Mouse (Mus musculus) forebrain, postnatal 0 days (tissue): ENCODE measurements around the gene Fgd4. TPM values are rescaled to one million over a fixed set of nuclear protein-coding genes. Genes with fewer than 3 reads are reported as not detected.
"Not testable (repeated sequence)": the region's sequence is repeated elsewhere in the genome, so short reads cannot be mapped to it uniquely, and the experiment has no call there.

ENCODE experiments used
- ATAC-seq: fragments of 200-750 bp; cut with Nextera tagmentation; 2 replicates; pipeline ENCODE4 v1.8.0; 2017; ENCODE audit warnings: mild to moderate bottlenecking, moderate library complexity
- DNase-seq: peaks from one replicate; pipeline ENCODE4 v3.0.0-alpha.2; 2015
- H3K27ac ChIP-seq: fragments of 300-500 bp; sonication (generic); 2 replicates; pipeline ENCODE4 v1.5.1; 2014; ENCODE audit warnings: low read depth, mild to moderate bottlenecking, antibody characterized with exemption, low read length, moderate library complexity, mixed read lengths
- H3K27me3 ChIP-seq: fragments of 300-500 bp; sonication (generic); 2 replicates; pipeline ENCODE4 v1.6.1; 2014; ENCODE audit warnings: mild to moderate bottlenecking, low read length, mixed read lengths; ENCODE audit not compliant: insufficient read depth
- H3K36me3 ChIP-seq: fragments of 300-500 bp; sonication (generic); 2 replicates; pipeline ENCODE4 v1.6.1; 2014; ENCODE audit warnings: mild to moderate bottlenecking, moderate library complexity; ENCODE audit not compliant: insufficient read depth
- H3K4me1 ChIP-seq: fragments of 300-500 bp; sonication (generic); 2 replicates; pipeline ENCODE4 v1.6.1; 2014; ENCODE audit warnings: antibody characterized with exemption; ENCODE audit not compliant: insufficient read depth
- H3K4me2 ChIP-seq: fragments of 300-500 bp; sonication (generic); 2 replicates; pipeline ENCODE4 v1.6.1; 2014; ENCODE audit warnings: low read depth, mild to moderate bottlenecking, moderate library complexity
- H3K4me3 ChIP-seq: fragments of 300-500 bp; sonication (generic); 2 replicates; pipeline ENCODE4 v1.5.1; 2014; ENCODE audit warnings: low read depth, low read length, mixed read lengths
- H3K9ac ChIP-seq: fragments of 300-500 bp; sonication (generic); 2 replicates; pipeline ENCODE4 v1.6.1; 2014; ENCODE audit warnings: mild to moderate bottlenecking
- H3K9me3 ChIP-seq: fragments of 300-500 bp; sonication (generic); 2 replicates; pipeline ENCODE4 v1.6.1; 2016; ENCODE audit warnings: low read length
- CTCF ChIP-seq: sonication (generic); IDR thresholded peaks from 2 replicates; pipeline ENCODE4 v1.5.1; 2016; ENCODE audit warnings: antibody characterized with exemption, control low read depth, low read depth
- WGBS: fragments of 180-500 bp; shearing (Covaris S2); extraction: QIAGEN DNeasy Blood & Tissue Kit; methylation state at CpG from one replicate; pipeline ENCODE4 v1.1.7; 2014; 5-methylcytosine and 5-hydroxymethylcytosine counted together
- polyA plus RNA-seq: library from polyadenylated mRNA; unstranded; fragments of >200 nt; fragmentation: Nextera tagmentation; extraction: Ambion mirVana; gene quantifications from 2 replicates; pipeline ENCODE4 v1.2.1, GENCODE M21; 2015
- total RNA-seq: library from RNA; depleted of rRNA; stranded (reverse); fragments of >200 nt; gene quantifications from 2 replicates; pipeline ENCODE4 v1.2.3, GENCODE M21; 2014

Gene Fgd4
- total and polyA plus RNA-seq, 2 experiments from 2014 or later: 10.7 to 50.2 TPM

GRCm38 (mm10) chr16:16542956-16543441, 57.4 kb downstream of the Fgd4 start:
- TF ChIP-seq CTCF: no peak
- no peak overlapping the region for H3K4me2 ChIP-seq
- WGBS: 65% methylated on average over 3 of the region's 3 CpGs
- no peaks in the 10 kb centered on the region for H3K9me3 ChIP-seq
- no peak overlapping the region for H3K27ac ChIP-seq
- no peak for DNase-seq
- H3K4me3 ChIP-seq: no peak overlapping the region
- 0 out of 2 replicates have a peak, but pooled peaks cover 2% of the 10 kb centered on the region for H3K36me3 ChIP-seq
- 0 out of 2 replicates have a peak, but pooled peaks have one; percentile 32 for ATAC-seq
- no peak overlapping the region for H3K9ac ChIP-seq
- H3K4me1 ChIP-seq: no peaks in the 10 kb centered on the region
- no peaks in the 10 kb centered on the region for H3K27me3 ChIP-seq

- H3K4me1 ChIP-seq, H3K4me3 ChIP-seq, H3K36me3 ChIP-seq, DNase-seq, ATAC-seq, H3K27me3 ChIP-seq, H3K9me3 ChIP-seq, H3K4me2 ChIP-seq, H3K27ac ChIP-seq, H3K9ac ChIP-seq: not testable (repeated sequence)
- 80% methylated on average over 2 of the region's 2 CpGs for WGBS
Observed at GRCm38 (mm10) chr16:16539396-16539795, 61.0 kb downstream of the Fgd4 start.

DNA sequence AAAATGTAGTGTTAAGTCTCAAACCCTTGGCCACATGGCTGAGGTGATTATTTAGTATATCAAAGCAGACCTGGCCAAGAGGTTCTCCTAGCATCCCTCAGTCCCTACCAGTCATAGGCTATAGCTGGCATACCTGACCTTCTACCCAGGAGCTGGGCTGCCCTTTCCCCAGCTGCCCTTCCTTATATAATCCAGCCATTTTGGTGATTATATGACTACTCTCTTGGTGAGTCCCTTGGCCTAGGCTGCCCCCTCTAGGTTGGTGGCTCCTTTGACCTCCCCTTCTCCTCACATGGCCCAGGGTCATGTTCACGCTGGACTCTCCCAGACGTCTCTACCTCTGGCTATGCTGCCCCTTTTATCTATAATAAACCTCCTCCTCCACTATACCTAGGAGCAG, 65.1 kb downstream of the Fgd4 start:
- no peak for TF ChIP-seq CTCF
- no peaks in the 10 kb centered on the region for H3K36me3 ChIP-seq
- H3K27me3 ChIP-seq: no peaks in the 10 kb centered on the region
- no peak overlapping the region for H3K27ac ChIP-seq
- WGBS: 73% methylated on average over 2 of the region's 2 CpGs
- ATAC-seq: no peak
- DNase-seq: no peak
- no peaks in the 10 kb centered on the region for H3K9me3 ChIP-seq
- no peak overlapping the region for H3K4me3 ChIP-seq
- no peak overlapping the region for H3K9ac ChIP-seq
- no peaks in the 10 kb centered on the region for H3K4me1 ChIP-seq
- no peak overlapping the region for H3K4me2 ChIP-seq

DNA sequence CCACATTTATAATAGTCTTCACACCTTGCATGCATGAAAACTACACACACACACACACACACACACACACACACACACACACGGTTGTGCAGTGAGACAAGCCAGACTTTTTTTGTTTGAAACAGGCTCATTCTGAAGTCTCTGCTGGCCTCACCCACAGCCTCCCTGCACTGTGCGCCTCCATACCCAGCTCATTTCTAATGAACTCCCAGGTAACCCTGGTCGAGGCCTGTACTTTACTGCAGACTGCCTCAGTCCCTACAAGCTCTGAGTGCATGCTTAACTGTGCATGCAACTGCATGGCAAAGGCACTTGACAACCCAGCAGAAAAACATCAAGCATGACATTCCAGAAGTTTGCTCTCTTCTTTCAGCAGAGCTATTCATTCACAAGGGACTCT, 72.3 kb downstream of the Fgd4 start:
- no peak overlapping the region for H3K27ac ChIP-seq
- ATAC-seq (no peak), DNase-seq (no peak)
- no peak overlapping the region for H3K4me3 ChIP-seq
- no peak overlapping the region for H3K4me2 ChIP-seq
- no peak overlapping the region for H3K9ac ChIP-seq
- no peaks in the 10 kb centered on the region for H3K36me3 ChIP-seq
- no peak for TF ChIP-seq CTCF
- peaks cover 9% of the 10 kb centered on the region for H3K4me1 ChIP-seq
- H3K27me3 ChIP-seq: no peaks in the 10 kb centered on the region
- WGBS: 34% methylated on average over 3 of the region's 3 CpGs
- H3K9me3 ChIP-seq: no peaks in the 10 kb centered on the region

- no peak for TF ChIP-seq CTCF
- Histone ChIP-seq H3K4me1 (peaks cover 9% of the 10 kb centered on the region), H3K9ac (no peak overlapping the region), H3K27ac (peak overlapping the region; percentile 21; the same call in 1 of the 2 replicates), H3K4me2 (no peak overlapping the region), H3K9me3 (no peaks in the 10 kb centered on the region), H3K36me3 (no peaks in the 10 kb centered on the region), H3K27me3 (no peaks in the 10 kb centered on the region), H3K4me3 (no peak overlapping the region)
- ATAC-seq: peak; percentile 55; the same call in 1 of the 2 replicates
- DNase-seq: peak; percentile 16
- 30% methylated on average over 8 of the region's 8 CpGs for WGBS
Observed at GRCm38 (mm10) chr16:16527267-16527666, 73.1 kb downstream of the Fgd4 start.

DNA sequence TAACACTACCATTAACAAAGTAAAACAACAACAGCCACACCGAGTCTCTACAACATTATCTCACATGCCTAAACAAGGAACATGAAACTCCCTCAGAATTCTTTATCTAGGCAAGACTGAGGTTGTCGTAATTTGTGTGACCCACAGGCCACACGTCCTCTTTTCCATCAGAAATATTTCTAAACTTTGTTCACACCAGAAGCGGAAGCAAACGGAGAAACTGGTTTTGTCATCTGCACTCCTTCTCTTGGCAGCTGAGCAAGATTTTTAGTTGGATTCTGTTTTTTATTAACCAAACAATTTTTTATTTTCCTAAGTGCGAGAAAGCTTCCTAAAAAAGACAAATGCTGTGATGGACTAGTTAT, 73.6 kb downstream of the Fgd4 start:
- H3K27me3 ChIP-seq: no peaks in the 10 kb centered on the region
- no peak for ATAC-seq

GRCm38 (mm10) chr16:16526097-16526740, 74.1 kb downstream of the Fgd4 start:
- Histone ChIP-seq H3K4me1 (peaks cover 9% of the 10 kb centered on the region), H3K36me3 (no peaks in the 10 kb centered on the region), H3K27ac (no peak overlapping the region), H3K27me3 (no peaks in the 10 kb centered on the region), H3K9me3 (no peaks in the 10 kb centered on the region), H3K4me3 (no peak overlapping the region), H3K4me2 (no peak overlapping the region), H3K9ac (no peak overlapping the region)
- no peak for TF ChIP-seq CTCF
- ATAC-seq: no peak
- DNase-seq: peak; percentile 2
- WGBS: 45% methylated on average over 6 of the region's 6 CpGs

More for the DNA sequence above, 73.6 kb downstream of the Fgd4 start:
- DNase-seq: no peak
- H3K4me1 ChIP-seq: peaks cover 9% of the 10 kb centered on the region
- no peak overlapping the region for H3K9ac ChIP-seq
- H3K27ac ChIP-seq: no peak overlapping the region
- no peaks in the 10 kb centered on the region for H3K36me3 ChIP-seq
- WGBS: 43% methylated on average over 6 of the region's 6 CpGs
- no peaks in the 10 kb centered on the region for H3K9me3 ChIP-seq
- no peak for TF ChIP-seq CTCF
- H3K4me2 ChIP-seq: no peak overlapping the region
- H3K4me3 ChIP-seq: no peak overlapping the region
